Mouse (Mus musculus): ENCODE results near the gene Ces2g. TPM values are rescaled to one million over a fixed set of nuclear protein-coding genes. Genes with fewer than 3 reads are reported as not detected.

Ces2g gene
- 1 to 10 TPM in 1 of 2 experiments, not detected in 1; 1.4 TPM for polyA plus RNA-seq (2017; shearing (Covaris generic))

GRCm38 (mm10) chr8:104961537-104961961 is at the start of gene Ces2g:
TSS of gene Ces2g (plus strand) at chr8:104961718.

GRCm38 (mm10) chr8:104925972-104926596 is 35.4 kb upstream of the Ces2g start, which contains the start of gene Ces2e:
TSS of gene Ces2e (plus strand) at chr8:104926260.

GRCm38 (mm10) chr8:104947056-104947455 is 14.5 kb upstream of the Ces2g start, which contains the start of gene Ces2f:
TSS of gene Ces2f (plus strand) at chr8:104947356.

GRCm38 (mm10) chr8:105000586-105000985 is 39.1 kb downstream of the Ces2g start, which contains the start of gene Ces2h:
TSS of gene Ces2h (plus strand) at chr8:105000853.

Other genes starting within 250 kb of the Ces2g start
- under 1 TPM in 1 of 2 experiments, not detected in 1; 0.32 TPM for gene Ces2a, start 227.7 kb upstream of the Ces2g start, polyA plus RNA-seq (2017; shearing (Covaris generic))
- gene Ces2b, start 130.1 kb upstream of the Ces2g start, polyA plus RNA-seq (2017; shearing (Covaris generic)) = not detected
- 1 to 10 TPM; 3.9 to 8.2 TPM for gene Ces2c, start 114.7 kb upstream of the Ces2g start, polyA plus RNA-seq (2017; shearing (Covaris generic))
- not detected for gene Ces2e, start 35.5 kb upstream of the Ces2g start, polyA plus RNA-seq (2017; shearing (Covaris generic))
- under 1 TPM; 0.09 to 0.10 TPM for gene Ces2f, start 14.4 kb upstream of the Ces2g start, polyA plus RNA-seq (2017; shearing (Covaris generic))
- gene Ces2h, start 39.1 kb downstream of the Ces2g start, polyA plus RNA-seq (2017; shearing (Covaris generic)) = not detected
- not detected for gene Ces3a, start 86.9 kb downstream of the Ces2g start, polyA plus RNA-seq (2017; shearing (Covaris generic))
- gene Ces3b, start 122.0 kb downstream of the Ces2g start, polyA plus RNA-seq (2017; shearing (Covaris generic)) = under 1 TPM in 1 of 2 experiments, not detected in 1; 0.10 TPM
- gene Ces4a, start 170.1 kb downstream of the Ces2g start, polyA plus RNA-seq (2017; shearing (Covaris generic)) = under 1 TPM in 1 of 2 experiments, not detected in 1; 0.07 TPM
- 100 to 1,000 TPM; 115 to 135 TPM for gene Cbfb, start 209.0 kb downstream of the Ces2g start, polyA plus RNA-seq (2017; shearing (Covaris generic))

All from activated CD4-positive, CD25-positive, alpha-beta regulatory T cell (primary cell).